Mouse (Mus musculus) thymus, postnatal 25 days (tissue): ENCODE results near the gene Ctnnbl1.

Experiments used
- DNase-seq: peaks from one replicate; pipeline ENCODE4 v3.0.0; 2022

Ctnnbl1 gene

DNA sequence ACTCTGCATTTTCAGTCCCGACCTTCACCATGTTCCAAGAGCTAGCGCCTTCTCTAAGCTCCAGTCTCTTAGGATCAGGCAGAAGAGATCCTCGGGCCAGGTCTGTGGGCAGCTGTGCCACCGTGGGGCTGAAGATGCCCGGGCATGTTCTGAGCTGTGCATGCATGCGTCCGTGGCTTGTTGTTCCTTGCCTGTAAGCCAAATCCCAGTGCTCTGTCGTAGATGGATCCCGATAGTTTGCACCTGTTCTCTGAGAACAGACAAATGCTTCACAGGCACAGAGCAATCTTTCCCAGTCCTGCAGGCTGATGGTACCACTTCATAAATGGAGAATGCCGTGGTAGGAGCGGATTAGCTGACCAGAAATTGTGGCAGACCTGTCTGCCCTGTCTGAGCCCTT is 87.0 kb downstream of the Ctnnbl1 start:
- DNase-seq, result no peak

DNA sequence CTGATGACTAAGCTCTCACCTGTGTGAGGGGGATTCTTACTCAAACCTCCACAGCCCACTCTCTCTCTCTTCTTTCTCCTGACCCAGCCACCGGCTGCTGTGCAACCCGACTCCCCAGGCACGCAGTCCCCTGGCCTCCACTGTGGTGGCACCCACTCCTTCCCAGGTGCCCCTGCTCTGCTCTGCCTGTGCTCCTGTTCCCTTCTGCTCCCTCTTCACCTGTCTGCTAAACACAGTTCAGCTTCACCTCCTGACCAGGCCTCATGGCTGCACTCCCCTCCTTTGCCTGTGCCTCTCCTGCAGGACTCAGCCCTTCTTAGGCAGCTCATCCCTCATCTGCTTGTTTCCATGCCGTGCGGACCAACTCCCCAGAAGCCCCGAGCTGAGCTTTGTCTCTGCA is 92.9 kb downstream of the Ctnnbl1 start:
- no peak for DNase-seq

DNA sequence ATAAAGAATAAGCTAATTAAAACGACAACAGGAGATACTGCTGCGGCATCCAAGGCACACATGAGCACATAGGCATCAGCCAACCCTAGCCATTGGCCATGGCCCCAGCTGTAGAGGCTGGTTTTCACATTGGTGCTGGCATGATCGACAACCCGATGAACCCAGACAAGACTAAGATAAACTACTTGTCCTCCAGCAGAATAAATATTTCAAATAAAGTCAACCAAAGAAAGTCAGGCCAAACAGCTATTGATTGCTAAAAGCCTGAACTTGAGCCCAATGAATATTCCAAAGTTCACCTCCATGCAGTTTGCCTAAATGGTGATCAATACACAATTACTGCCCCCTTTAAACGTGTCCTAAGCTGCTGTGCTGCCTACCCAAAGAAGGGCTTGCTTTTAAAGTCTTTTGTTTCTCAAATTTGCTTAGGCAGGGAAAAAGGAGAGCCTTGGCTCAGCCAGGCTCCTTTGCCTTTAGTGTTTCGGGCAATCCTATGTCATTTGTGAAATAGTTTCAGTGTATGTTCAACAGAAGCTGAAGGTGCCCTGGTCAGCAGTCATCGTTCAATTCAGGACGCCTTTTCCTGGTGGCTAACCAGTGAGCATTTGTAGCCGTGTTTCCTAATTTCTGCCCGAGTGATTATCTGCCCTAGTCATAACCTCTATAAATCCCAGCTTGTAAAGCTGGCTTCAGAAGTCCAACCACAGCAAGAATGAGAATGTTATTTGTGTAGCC is 93.6 kb downstream of the Ctnnbl1 start:
- DNase-seq, result no peak

DNA sequence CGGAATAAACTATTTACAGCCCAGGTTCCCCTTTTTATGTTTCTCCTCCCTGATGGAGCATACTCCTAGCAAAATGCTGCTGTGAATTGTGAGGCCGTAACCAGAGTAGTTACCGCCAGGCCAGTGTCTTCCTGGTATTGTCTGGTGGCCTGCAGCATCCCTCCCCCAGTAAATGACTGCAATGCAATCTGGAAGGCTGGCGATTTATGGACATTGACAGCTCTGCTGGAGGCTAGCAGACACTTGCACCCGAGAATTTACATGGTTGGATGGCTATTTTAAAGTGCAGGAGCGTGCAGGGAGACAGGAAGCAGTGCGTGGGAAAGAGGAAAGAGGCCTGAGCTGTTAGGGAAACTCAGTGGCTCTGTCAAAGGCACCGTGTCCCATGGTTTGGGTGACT is 99.8 kb downstream of the Ctnnbl1 start:
- DNase-seq, result no peak

DNA sequence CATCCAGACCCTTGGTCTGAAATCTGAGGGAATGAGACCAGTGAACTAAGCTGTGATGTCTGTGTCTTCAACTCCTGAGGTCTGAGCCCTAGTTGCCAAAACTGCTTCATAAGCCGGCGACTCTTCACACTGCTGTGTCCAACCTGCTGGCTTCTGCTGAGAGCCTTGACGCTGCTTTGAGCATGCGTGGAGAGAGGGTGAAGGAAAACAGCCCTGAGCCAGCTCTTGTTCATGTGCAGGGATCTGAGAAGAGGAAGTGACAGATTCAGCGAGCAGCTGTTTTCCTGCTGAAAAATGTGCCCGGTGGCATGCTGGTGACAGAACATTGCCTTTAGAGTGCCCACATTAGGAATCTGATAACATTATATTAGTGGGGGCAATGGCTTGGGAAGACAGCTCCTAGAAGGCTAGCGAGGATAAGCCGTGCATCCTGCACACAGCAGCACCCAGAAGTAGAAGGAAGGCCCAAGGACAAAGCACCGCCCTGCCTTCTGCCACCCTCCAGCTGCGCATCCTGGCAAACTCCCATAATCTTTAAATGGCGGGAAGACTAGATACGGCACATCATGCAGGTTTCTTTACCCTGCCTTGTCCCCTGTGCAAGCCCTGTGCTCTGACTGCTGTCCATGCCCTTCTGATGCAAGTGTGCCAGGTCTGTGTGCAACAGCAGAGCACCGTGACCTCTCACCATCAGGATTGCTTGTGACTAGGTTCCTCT is 101.2 kb downstream of the Ctnnbl1 start:
- DNase-seq, result no peak

DNA sequence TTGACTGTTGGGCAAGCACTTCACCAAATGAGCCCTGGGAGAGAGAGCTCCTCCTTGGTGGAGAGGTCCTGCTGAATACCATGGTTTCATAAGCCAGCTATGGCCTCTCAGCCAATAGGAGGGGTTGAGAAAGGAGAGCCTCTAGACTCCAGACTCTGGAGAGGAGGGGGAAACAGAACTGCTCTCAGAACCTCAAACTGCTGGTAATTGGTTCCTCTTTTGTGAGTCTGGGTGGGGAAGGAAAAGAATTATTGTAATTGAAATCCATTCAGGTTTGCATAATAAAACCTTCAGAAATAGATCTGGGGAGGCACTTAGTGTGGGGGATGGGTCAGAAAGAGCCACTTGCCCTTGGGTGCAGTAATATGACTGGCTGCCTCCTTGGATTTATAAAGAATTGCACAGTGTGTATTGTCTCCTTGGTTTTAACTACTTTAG is 103.5 kb downstream of the Ctnnbl1 start:
- DNase-seq, result no peak

DNA sequence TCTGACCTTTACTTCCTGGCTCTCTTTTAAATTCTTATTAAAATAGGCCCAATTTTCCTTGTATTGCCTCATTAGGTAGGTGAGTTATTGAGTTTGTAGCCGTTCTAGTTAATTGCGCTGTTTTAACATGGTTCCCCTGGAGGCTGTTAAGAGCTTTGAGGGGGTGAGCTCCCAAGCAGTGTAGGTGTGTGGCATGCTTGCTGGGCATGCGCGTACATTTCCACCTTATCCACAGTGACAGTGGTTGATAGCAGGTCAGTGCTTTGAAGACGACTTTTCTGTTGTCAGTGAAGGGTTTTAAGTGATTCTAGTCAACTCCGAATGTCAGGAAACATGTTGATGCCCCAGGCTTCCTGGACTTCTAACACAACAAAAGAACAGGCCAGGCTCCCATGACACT is 103.9 kb downstream of the Ctnnbl1 start:
- no peak for DNase-seq

DNA sequence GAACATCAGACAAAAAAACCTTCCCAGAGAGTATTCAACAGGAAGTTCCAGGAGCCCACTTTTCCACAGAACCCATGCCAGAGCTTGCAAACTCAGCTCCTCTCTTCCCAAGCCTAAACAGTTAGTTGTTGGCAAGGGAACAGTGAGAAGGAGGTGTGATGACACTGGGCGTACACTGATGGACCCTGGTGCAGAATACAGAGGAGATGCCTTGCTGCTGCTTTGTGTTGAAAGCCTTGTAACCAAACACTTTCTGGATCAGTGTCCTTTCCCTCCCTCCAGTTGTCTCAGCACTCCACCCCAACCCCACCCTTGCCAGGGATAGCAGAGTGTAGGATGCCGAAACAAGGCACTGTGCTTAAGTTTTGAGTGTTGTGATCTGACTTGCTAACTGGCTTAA is 107.5 kb downstream of the Ctnnbl1 start:
- DNase-seq, result no peak

DNA sequence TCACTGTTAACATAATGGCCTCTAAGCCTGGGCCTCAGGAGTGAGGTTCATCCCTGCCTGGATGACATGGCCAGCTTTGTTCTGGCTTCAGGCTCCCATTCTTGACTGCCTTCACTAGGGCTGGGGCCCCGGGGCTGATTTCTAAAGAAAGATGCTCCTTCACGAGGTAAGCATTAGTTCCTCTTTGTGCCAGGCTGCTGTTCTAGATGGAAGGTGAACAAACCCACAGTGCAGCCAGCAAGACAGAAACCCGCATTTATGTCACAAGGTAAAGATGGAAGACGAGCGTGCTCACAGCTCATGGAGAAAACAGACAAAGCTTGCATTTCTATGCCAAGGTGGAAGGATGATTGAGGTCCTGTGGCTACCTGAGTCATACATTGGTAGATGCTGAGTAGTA is 108.6 kb downstream of the Ctnnbl1 start:
- no peak for DNase-seq

DNA sequence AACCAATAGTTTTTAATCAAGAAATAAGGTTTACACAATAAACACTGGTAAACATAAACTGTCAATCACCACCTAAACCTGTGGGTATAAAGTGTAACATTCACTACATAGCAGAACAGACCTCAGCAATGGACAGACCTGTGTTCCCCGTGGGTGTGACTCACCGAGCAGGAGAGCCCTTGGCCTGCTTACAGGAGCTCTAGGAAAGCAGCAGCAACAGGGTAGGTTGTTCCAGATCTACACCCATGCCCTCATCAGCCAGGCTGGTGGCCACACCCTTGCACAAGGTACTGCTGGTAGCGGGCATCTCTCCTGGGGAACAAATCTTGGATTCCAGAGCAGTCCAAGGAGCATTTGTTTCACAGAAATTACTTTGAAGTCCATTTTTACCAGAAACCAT is 115.9 kb downstream of the Ctnnbl1 start:
- no peak for DNase-seq

DNA sequence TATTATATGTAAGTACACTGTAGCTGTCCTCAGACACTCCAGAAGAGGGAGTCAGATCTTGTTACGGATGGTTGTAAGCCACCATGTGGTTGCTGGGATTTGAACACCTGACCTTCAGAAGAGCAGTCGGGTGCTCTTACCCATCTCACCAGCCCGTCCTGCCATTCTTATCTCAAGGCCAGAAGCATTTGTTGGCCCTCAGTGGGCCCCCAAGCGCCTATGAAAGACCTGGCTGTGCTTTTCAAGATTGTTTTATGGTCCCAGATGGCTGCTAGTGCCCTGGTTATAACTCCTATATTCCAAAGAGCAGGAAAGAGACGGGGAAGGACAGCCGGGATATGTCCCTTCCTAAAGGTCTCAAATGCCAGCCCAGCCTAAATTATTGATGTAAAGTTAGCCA is 118.6 kb downstream of the Ctnnbl1 start:
- no peak for DNase-seq

DNA sequence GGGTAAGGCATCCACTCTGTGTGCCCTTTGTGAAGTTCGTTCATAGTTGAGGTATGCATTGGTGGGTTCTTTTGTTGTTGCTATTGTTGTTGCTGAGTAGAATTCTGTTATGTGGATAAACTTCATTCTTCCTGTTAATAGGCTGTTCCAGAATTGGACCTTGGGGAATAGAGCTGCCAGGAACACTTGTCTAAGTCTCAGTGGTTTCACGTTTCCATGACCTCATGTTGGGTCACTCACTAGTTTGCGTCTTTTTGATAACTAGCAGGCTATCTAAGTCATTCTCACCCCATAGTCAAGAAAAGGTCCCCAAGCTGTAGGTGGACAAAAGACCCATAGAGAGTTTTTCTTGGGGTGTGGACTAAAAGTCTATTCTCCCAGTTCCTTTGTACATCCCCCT is 120.3 kb downstream of the Ctnnbl1 start:
- no peak for DNase-seq

DNA sequence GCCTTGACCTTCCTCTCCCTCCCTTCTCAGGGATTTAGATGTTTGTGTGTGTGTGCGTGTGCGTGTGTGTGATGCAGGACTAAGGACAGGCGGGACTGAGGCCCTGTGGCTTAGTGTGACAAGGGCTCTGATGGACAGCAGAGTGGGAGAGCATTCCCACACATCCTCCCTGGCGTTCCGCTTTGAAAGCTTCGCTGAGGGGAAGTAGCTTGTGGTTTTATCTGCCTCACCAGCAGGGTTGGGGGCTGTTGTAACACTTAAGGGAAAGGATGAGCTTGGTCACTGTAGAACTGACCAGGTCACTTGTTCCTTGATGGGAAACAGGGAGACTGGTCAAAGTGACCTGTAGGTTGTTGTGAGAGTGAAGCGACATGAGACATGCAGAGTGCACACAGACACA is 121.1 kb downstream of the Ctnnbl1 start:
- DNase-seq, result no peak

DNA sequence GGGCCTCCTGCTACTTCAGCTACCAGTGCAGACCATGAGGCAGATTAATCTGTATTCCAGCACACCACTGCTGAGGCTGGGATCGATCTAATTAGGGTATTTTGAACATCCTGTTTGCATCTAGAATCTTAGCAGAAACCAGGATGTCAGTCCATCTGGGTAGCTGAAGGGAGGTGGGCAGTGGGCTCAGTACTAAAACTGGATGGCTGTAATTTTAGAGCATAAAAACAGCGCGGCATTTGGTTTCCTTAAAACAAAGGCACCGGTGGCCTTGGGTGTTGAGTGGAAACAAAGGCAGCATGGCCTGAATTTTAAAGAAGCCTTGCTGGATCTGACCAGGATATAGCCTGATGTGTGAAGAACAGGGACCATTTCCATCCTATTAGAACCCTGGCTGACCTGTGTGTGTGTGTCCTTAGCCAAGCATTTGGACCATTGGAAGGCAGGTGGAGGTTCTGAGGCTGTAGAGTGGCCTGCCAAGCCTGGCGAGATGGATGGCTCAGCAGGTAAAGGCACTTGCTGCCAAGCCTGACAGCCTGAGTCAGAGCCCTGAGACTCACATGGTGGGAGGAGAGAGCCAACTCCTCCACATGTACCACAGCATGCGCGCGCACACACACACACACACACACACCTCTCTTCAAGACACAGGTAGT is 122.0 kb downstream of the Ctnnbl1 start:
- DNase-seq, result no peak

DNA sequence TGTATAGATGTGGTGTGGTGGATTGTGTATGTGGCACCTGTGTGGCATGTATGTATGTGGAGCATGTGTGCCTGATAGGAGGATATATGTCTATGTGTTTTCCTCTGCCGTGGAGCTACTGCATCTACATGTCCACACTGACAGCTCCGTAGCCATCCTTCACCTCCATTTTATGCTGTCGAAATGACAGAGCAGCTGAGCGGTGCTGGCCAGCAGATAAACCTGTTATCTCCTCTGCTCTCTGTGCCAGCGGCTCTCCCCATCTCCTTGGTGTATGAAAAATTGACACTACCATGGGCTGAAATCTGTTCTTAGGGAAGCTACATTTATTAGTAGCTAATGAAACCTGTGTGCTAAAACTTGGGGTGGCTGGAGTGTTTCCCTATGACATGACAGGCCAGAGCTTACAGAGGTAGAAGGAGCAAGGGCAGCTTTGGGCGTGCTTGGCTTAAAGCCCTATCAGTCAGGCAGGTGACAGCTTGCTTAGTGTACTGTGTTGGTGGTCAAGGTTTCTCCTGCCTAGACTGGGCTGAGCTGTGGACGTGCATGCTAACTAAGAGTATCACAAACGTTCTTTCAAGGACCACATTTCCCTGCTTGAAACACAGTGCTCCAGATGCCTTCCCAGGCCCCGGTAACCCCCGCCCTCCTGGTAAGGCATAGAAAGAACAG is 124.2 kb downstream of the Ctnnbl1 start:
- no peak for DNase-seq

DNA sequence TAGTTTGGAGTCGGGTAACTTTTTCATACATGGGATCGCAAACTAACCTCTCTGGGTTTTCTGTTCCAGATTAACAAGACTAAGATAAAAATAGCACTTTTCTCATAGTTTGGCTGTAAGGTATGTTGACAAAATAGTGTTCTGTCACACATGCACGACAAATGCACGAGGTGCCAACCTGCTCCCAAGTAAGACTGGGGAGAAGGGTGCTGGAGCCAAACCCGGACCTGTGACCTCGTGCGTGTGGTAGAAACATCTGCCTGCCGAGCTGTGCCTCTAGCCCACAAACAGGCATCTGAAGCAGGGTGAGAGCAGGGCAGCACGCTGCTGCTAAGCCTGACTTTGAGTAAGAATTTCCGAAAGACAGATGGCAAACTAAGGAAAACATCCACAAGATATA is 125.1 kb downstream of the Ctnnbl1 start:
- no peak for DNase-seq

DNA sequence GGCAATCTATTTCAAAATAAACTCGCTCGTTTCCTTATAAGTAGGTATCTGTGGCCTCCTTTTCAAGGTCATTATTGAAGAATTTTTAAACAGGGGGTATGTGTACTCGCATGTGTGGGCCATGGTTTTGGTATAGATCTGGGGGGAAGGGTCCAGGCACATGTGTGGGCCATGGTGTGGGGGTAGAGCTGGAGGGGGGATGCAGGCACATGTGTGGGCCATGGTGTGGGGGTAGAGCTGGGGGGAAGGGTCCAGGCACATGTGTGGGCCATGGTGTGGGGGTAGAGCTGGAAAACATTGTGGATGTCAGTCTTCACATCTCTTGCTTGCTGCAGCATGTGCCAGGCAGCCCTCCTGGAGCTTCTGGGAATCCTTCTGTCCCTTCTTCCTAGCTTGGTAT is 129.9 kb downstream of the Ctnnbl1 start:
- DNase-seq, result no peak

DNA sequence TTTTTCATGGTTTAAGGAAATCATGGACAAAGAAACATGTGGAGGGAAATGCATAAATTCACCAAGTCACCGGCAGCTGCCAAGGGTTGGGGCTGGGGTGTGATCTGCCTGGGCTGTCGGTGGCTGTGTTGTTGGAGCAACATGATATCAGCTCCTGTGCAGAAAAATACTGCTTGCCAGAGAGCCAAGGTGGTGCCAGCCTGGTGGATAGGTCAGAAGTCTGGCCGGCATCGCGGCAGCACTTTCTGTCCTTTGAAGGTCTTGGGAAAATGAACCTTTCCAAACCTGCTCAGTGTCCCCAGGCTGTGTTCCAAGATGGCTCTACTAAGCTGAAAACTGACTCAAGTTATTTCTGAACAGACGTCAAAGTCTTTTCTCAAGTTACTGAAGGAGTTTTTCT is 133.0 kb downstream of the Ctnnbl1 start:
- no peak for DNase-seq

DNA sequence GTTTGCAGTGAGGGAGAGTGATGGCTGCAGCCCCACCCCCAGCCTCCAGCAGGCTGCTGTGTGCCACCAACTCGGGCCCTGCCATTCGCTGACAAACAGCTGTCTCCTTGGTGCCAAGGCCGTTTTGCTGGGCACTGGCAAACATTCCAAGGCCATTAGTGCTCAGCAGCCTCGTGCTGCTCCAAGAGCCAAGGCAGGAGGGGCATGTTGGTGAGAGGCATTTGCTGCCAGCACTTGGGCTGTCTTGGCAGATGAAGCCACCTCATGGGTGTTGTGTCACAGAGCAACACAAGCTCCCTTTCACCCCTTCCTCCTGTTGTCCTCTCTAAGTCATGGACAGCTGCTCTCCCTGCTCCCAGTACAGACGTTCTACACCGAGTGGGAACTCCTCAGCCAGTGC is 136.0 kb downstream of the Ctnnbl1 start:
- no peak for DNase-seq

DNA sequence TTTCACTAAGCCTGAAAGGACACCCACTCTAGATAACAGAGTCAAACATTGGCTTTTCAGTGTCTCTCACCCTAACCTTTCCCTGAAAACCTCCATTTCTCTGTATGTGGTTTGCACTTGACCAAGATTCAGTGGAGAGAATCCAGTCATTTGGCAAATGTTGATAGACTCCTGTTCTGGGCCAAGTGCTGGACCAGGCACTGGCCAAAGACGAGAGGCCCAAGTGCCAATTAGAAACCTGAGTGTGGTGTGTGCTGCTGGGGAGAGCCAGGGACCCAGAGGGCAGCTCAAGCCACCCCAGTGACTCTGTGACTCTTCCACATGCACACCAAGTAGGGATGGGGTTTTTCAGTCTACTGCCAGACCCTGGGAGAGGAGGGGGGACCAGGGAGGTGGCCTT is 136.5 kb downstream of the Ctnnbl1 start:
- DNase-seq, result no peak

DNA sequence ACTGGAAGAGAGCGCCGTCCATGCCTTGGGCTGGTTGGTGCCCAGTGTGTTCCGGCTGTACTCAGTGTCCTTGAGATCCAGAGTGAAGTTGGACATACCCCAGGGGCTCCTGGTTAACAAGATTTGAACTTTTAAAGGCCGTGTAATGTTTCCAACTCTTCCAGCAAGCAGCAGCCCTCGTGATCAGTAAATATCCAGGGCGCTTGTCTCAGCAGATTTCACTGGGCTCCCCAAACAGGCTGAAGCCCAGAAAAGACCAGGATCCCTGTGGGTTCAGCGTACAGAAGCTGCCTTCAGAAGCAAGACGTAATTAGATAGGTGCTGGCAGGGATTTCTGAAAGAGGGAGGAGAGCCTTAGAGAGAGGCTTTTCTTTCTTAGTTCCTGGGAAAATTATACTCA is 137.9 kb downstream of the Ctnnbl1 start:
- no peak for DNase-seq

DNA sequence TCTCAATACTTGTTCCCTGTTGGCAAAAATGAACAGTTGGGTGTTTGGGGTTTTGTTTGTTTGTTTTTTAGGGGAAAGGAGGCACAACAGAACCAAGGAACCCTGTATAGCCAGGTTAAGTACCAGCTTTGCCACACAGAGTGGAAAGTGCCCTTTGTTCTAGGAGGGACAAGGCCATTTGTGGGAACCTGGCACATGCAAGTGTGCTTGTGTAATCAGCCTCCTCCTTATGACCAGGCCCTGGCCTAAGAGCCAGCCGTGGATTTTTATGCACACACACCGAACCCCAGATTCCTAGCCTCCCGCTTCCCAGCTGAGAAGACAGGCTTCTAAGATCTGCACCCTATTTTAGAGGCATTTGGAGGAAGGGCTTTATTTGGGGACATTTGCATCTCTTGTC is 140.2 kb downstream of the Ctnnbl1 start:
- DNase-seq, result no peak

DNA sequence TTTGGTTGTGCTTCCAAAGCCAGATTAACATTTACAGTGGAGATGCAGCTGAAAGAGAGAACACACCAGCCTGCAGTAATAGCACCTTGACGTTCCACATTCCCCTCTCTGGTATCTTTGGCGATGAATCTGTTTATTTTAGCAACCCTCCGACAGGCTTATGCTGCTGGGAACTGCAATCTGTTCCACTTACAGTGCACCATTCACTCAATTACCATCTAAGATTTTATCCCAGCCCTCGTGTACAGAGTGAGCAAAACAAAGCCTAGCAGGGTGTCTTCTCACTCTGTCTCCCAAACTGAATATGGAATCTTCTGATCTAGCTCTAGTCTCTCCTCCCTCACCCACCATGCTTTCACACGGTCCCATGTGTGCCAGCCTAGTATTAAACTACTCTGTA is 140.8 kb downstream of the Ctnnbl1 start:
- no peak for DNase-seq

DNA sequence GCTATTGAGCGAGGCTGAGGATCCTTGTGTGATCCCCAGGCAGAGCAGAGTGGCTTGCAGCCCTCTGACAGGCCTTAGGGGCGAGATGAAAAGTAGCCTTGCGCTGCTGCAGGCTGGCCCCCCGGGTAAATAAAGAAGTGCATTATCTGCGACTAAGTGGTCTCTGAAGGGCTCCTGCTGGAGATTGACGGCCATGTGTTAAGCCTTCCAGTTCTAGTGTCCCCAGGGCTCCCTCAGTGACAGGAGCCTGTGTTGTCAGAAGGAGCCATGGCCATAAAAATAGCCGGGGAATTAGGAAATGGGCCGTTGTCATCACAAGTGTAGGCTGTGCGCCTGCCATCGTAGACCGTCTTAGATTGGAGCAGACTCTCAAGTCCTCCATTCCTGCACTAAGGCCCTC is 144.7 kb downstream of the Ctnnbl1 start:
- no peak for DNase-seq
